Mouse (Mus musculus) CH12.LX (cell line): Measurements from ENCODE around the gene Sertad3. TPM values are rescaled to one million over a fixed set of nuclear protein-coding genes. Genes with fewer than 3 reads are reported as not detected.

Experiments
- DNase-seq: peaks from one replicate; pipeline ENCODE4 v3.0.0-alpha.2; 2013; ENCODE audit errors: extremely low read depth
- H3K27ac ChIP-seq: 2 replicates; pipeline ENCODE4 v1.5.1; 2012; ENCODE audit warnings: low read depth, mild to moderate bottlenecking, control low read depth, moderate library complexity; ENCODE audit not compliant: insufficient read depth
- H3K27me3 ChIP-seq: replicated peaks from 2 replicates; pipeline ENCODE3; 2012; ENCODE audit warnings: inconsistent platforms
- H3K36me3 ChIP-seq, 2 experiments: replicated peaks in 1 of 2; 2 replicates each; pipeline versions ENCODE3 to v1.6.1; 2012; ENCODE audit warnings: inconsistent platforms in 1 of 2, low read length in 1 of 2, mild to moderate bottlenecking in 1 of 2, mixed read lengths in 1 of 2, moderate library complexity in 1 of 2; ENCODE audit not compliant: control insufficient read depth in 1 of 2, insufficient read depth in 1 of 2
- H3K4me1 ChIP-seq, 2 experiments: 2 replicates each; pipeline ENCODE4 v1.6.1; 2012; ENCODE audit warnings: inconsistent platforms in 1 of 2, moderate library complexity in 1 of 2; ENCODE audit not compliant: insufficient read depth in 2 of 2, control insufficient read depth in 1 of 2
- H3K4me2 ChIP-seq: 2 replicates; pipeline ENCODE4 v1.6.1; 2012; ENCODE audit warnings: low read depth, mild to moderate bottlenecking, control low read depth; ENCODE audit not compliant: poor library complexity, insufficient read depth, severe bottlenecking
- H3K4me3 ChIP-seq, 3 experiments: fragments of 150-350 bp in 1 of 3; sonication (generic) in 1 of 3; replicated peaks in 1 of 3; 2 replicates each; pipeline versions ENCODE3 to v1.5.1; 2011 to 2012; ENCODE audit warnings: low read depth in 2 of 3, low read length in 2 of 3, mild to moderate bottlenecking in 2 of 3, moderate library complexity in 2 of 3, control low read depth in 1 of 3, improper control_type of control experiment in 1 of 3, inconsistent platforms in 1 of 3, mixed read lengths in 1 of 3; ENCODE audit not compliant: poor library complexity in 1 of 3
- H3K79me2 ChIP-seq: replicated peaks from 2 replicates; pipeline ENCODE4 v1.6.1; 2012; ENCODE audit warnings: mild to moderate bottlenecking, moderate library complexity; ENCODE audit not compliant: control insufficient read depth, poor library complexity, insufficient read depth, severe bottlenecking; ENCODE audit errors: extremely low read depth
- H3K9ac ChIP-seq: 2 replicates; pipeline ENCODE4 v1.6.1; 2012; ENCODE audit warnings: low read depth, mild to moderate bottlenecking, control low read depth, moderate library complexity; ENCODE audit not compliant: insufficient read depth
- H3K9me3 ChIP-seq: replicated peaks from 2 replicates; pipeline ENCODE3; 2012; ENCODE audit warnings: low read length, inconsistent platforms, mixed read lengths
- BHLHE40 ChIP-seq: IDR thresholded peaks from 2 replicates; pipeline ENCODE4 v1.6.1; 2011; ENCODE audit warnings: mild to moderate bottlenecking, low read depth, low read length, improper control_type of control experiment
- CHD1 ChIP-seq: IDR thresholded peaks from 2 replicates; pipeline ENCODE4 v1.6.1; 2012; ENCODE audit warnings: low read depth, low read length, improper control_type of control experiment, inconsistent platforms
- CHD2 ChIP-seq: IDR thresholded peaks from 2 replicates; pipeline ENCODE4 v1.6.1; 2011; ENCODE audit warnings: low read length, improper control_type of control experiment
- E2F4 ChIP-seq: IDR thresholded peaks from 2 replicates; pipeline ENCODE4 v1.6.1; 2011; ENCODE audit warnings: low read depth, low read length, improper control_type of control experiment; ENCODE audit not compliant: insufficient replicate concordance
- ELF1 ChIP-seq: IDR thresholded peaks from 2 replicates; pipeline ENCODE4 v1.6.1; 2014; ENCODE audit warnings: low read depth, mild to moderate bottlenecking, inconsistent platforms, low read length, improper control_type of control experiment
- GABPA ChIP-seq: IDR thresholded peaks from 2 replicates; pipeline ENCODE4 v1.6.1; 2012; ENCODE audit warnings: low read depth, low read length, improper control_type of control experiment, inconsistent platforms; ENCODE audit not compliant: insufficient replicate concordance
- HCFC1 ChIP-seq: IDR thresholded peaks from 2 replicates; pipeline ENCODE4 v1.6.1; 2012; ENCODE audit warnings: low read depth, mild to moderate bottlenecking, inconsistent platforms, low read length, improper control_type of control experiment
- IRF4 ChIP-seq: IDR thresholded peaks from 2 replicates; pipeline ENCODE4 v1.6.1; 2014; ENCODE audit warnings: low read depth, mild to moderate bottlenecking, inconsistent platforms, low read length, improper control_type of control experiment
- JUN ChIP-seq: IDR thresholded peaks from 2 replicates; pipeline ENCODE4 v1.6.1; 2011; ENCODE audit warnings: low read depth, mild to moderate bottlenecking, low read length, improper control_type of control experiment, moderate library complexity; ENCODE audit not compliant: insufficient read depth
- JUND ChIP-seq: conservative IDR thresholded peaks from 2 replicates; pipeline ENCODE4 v1.6.1; 2011; ENCODE audit warnings: low read depth, low read length, improper control_type of control experiment
- KAT2A ChIP-seq: IDR thresholded peaks from 2 replicates; pipeline ENCODE4 v1.6.1; 2012; ENCODE audit warnings: low read length, improper control_type of control experiment, inconsistent platforms; ENCODE audit not compliant: insufficient replicate concordance
- MAFK ChIP-seq: IDR thresholded peaks from 2 replicates; pipeline ENCODE4 v1.6.1; 2011; ENCODE audit warnings: low read length, improper control_type of control experiment; ENCODE audit not compliant: insufficient replicate concordance
- MYC ChIP-seq: IDR thresholded peaks from 2 replicates; pipeline ENCODE4 v1.6.1; 2011; ENCODE audit warnings: low read depth, mild to moderate bottlenecking, improper control_type of control experiment, low read length
- NELFE ChIP-seq: IDR thresholded peaks from 2 replicates; pipeline ENCODE4 v1.6.1; 2011; ENCODE audit warnings: low read depth, low read length, improper control_type of control experiment
- NRF1 ChIP-seq: IDR thresholded peaks from 2 replicates; pipeline ENCODE4 v1.6.1; 2014; ENCODE audit warnings: low read depth, mild to moderate bottlenecking, inconsistent platforms, low read length, improper control_type of control experiment, moderate library complexity
- PAX5 ChIP-seq: IDR thresholded peaks from 2 replicates; pipeline ENCODE4 v1.6.1; 2012; ENCODE audit warnings: low read length, inconsistent platforms, mixed read lengths
- POLR2A ChIP-seq: IDR thresholded peaks from 2 replicates; pipeline ENCODE4 v1.6.1; 2011; ENCODE audit warnings: low read depth, mild to moderate bottlenecking, improper control_type of control experiment, low read length
- POLR2AphosphoS2 ChIP-seq: IDR thresholded peaks from 2 replicates; pipeline ENCODE4 v1.6.1; 2011; ENCODE audit warnings: low read depth, low read length, improper control_type of control experiment
- RAD21 ChIP-seq: IDR thresholded peaks from 2 replicates; pipeline ENCODE4 v1.6.1; 2011; ENCODE audit warnings: low read depth, mild to moderate bottlenecking, low read length, improper control_type of control experiment, moderate library complexity
- RCOR1 ChIP-seq: conservative IDR thresholded peaks from 2 replicates; pipeline ENCODE4 v1.6.1; 2012; ENCODE audit warnings: low read depth, mild to moderate bottlenecking, inconsistent platforms, low read length, improper control_type of control experiment
- TCF12 ChIP-seq: IDR thresholded peaks from 2 replicates; pipeline ENCODE4 v1.6.1; 2014; ENCODE audit warnings: low read depth, mild to moderate bottlenecking, inconsistent platforms, low read length, improper control_type of control experiment
- USF1 ChIP-seq: IDR thresholded peaks from 2 replicates; pipeline ENCODE4 v1.6.1; 2014; ENCODE audit warnings: low read depth, mild to moderate bottlenecking, inconsistent platforms, low read length, improper control_type of control experiment
- USF2 ChIP-seq: conservative IDR thresholded peaks from 2 replicates; pipeline ENCODE4 v1.6.1; 2011; ENCODE audit warnings: low read depth, low read length, improper control_type of control experiment
- ZKSCAN1 ChIP-seq: IDR thresholded peaks from 2 replicates; pipeline ENCODE4 v1.6.1; 2012; ENCODE audit warnings: low read depth, inconsistent platforms, low read length, improper control_type of control experiment, borderline replicate concordance
- ZNF384 ChIP-seq: IDR thresholded peaks from 2 replicates; pipeline ENCODE4 v1.6.1; 2012; ENCODE audit warnings: low read depth, low read length, improper control_type of control experiment, inconsistent platforms
- dilution Hi-C: fragments of 300-500 bp; cut with MboI; formaldehyde crosslinking; loops from 2 replicates; pipeline ENCODE4 v1.14.3; 2020; ENCODE audit warnings: low sequenced_read_pairs; ENCODE audit not compliant: extremely low pct_unique_long_range_greater_than_20kb, extremely low pct_ligation_motif_present
- in situ Hi-C: fragments of 300-500 bp; cut with MboI; formaldehyde crosslinking; loops from 3 replicates; pipeline ENCODE4 v1.14.3; 2019; ENCODE audit warnings: low sequenced_read_pairs, low pct_ligation_motif_present, low pct_unique_long_range_greater_than_20kb, mixed read lengths
- polyA plus RNA-seq: library from polyadenylated mRNA; unstranded; fragments of >175 nt; gene quantifications from 2 replicates; pipeline ENCODE4 v1.2.1, GENCODE M21; 2012; ENCODE audit warnings: low read depth; ENCODE audit not compliant: insufficient read length
- total RNA-seq, 2 experiments: library from RNA; depleted of rRNA; stranded (reverse); fragments of 300-350 nt in 1 of 2; fragments of >200 nt in 1 of 2; gene quantifications; 2 replicates each; pipeline ENCODE4 v1.2.3; 2012 to 2014

Gene Sertad3
- total and polyA plus RNA-seq, 3 experiments: 2.7 to 3.9 (median 2.8) TPM

DNA sequence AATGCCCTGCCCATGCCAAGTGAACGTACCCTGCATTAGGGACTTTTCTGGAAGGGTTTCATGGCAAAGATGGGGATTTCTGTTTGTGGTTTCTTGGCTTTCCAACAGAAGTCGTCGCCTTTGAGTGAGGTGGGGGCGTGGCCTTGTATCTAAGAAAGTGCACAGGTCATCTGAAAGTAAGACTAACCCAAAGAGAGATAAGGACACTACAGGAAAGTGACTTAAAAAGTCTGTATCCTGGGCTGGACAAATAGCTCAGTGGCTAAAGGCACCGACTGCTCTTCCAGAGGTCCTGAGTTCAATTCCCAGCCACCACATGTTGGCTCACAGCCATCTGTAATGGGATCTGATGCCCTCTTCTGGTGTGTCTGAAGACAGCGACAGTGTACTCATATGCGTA, 5.0 kb downstream of the Sertad3 start:
- Histone ChIP-seq H3K9ac (no peak overlapping the region), H3K27ac (no peak overlapping the region), H3K4me3 (no peak overlapping the region), H3K27me3 (no peaks in the 10 kb centered on the region), H3K9me3 (no peaks in the 10 kb centered on the region), H3K4me2 (no peak overlapping the region)
- in situ Hi-C loops: no loop called here
- DNase-seq: no peak
- no peak for TF ChIP-seq E2F4
- no peak for TF ChIP-seq ELF1
- TF ChIP-seq IRF4: no peak
- TF ChIP-seq CHD1: no peak
- no peak for TF ChIP-seq NELFE
- no peak for TF ChIP-seq PAX5
- TF ChIP-seq HCFC1: no peak
- TF ChIP-seq NRF1: no peak
- no peak for TF ChIP-seq JUN
- TF ChIP-seq JUND: no peak
- no peak for TF ChIP-seq USF2
- TF ChIP-seq ZKSCAN1: no peak
- TF ChIP-seq POLR2AphosphoS2: no peak
- no peak for TF ChIP-seq RCOR1
- no peak for TF ChIP-seq MAFK
- no peak for TF ChIP-seq POLR2A
- no peak for TF ChIP-seq BHLHE40
- no peak for TF ChIP-seq RAD21
- TF ChIP-seq, all 38 proteins: peak for 0
- H3K4me1 ChIP-seq: peaks cover 9 to 43% of the 10 kb centered on the region in 2 experiments
- dilution Hi-C loops: no loop called here
- H3K79me2 ChIP-seq: no peaks in the 10 kb centered on the region
- H3K36me3 ChIP-seq: peaks cover 0 to 12% of the 10 kb centered on the region in 2 experiments

DNA sequence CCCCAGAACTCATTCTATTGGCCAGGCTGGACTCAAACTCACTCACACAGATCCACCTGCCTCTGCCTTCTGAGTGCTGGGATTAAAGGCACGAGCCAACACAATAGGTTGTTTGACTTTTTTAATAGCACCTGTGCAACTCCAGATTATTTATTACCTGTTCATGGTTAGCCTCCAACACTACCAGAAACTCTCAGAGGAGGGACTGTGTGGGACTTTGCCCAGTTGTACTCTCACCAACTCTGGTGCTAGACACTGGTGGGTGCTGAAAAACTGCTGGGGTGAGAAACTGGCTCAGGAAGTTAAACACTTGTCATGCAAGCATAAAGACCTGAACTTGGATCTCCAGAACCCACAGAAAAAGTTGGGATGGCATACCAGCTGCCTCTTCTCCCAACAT, 6.2 kb downstream of the Sertad3 start:
- no peak for DNase-seq
- Histone ChIP-seq H3K79me2 (no peaks in the 10 kb centered on the region), H3K4me3 (no peak overlapping the region), H3K9ac (no peak overlapping the region), H3K9me3 (no peaks in the 10 kb centered on the region), H3K4me1 (peaks cover 12 to 46% of the 10 kb centered on the region in 2 experiments), H3K27ac (no peak overlapping the region), H3K4me2 (no peak overlapping the region), H3K36me3 (peaks cover 0 to 12% of the 10 kb centered on the region in 2 experiments), H3K27me3 (no peaks in the 10 kb centered on the region)
- in situ Hi-C loops (no loop called here), dilution Hi-C loops (no loop called here)
- TF ChIP-seq TCF12 (no peak), ZNF384 (no peak), RAD21 (no peak), CHD1 (no peak), CHD2 (no peak), PAX5 (no peak), E2F4 (no peak), USF1 (no peak), MYC (no peak), KAT2A (no peak), GABPA (no peak)
